Mouse (Mus musculus) adrenal gland, adult 8-10 months (tissue): ENCODE measurements around the gene Prox1. TPM values are rescaled to one million over a fixed set of nuclear protein-coding genes. Genes with fewer than 3 reads are reported as not detected.

Experiments
- DNase-seq: peaks from one replicate; pipeline ENCODE4 v3.0.0; 2022
- total RNA-seq, 4 experiments: library from RNA; stranded (reverse); gene quantifications; 2 replicates each; pipeline ENCODE4 v1.2.4; 2022

The Prox1 gene
- total RNA-seq, 4 experiments from 2014 or later, result 41.1 to 45.5 (median 44.9) TPM

DNA sequence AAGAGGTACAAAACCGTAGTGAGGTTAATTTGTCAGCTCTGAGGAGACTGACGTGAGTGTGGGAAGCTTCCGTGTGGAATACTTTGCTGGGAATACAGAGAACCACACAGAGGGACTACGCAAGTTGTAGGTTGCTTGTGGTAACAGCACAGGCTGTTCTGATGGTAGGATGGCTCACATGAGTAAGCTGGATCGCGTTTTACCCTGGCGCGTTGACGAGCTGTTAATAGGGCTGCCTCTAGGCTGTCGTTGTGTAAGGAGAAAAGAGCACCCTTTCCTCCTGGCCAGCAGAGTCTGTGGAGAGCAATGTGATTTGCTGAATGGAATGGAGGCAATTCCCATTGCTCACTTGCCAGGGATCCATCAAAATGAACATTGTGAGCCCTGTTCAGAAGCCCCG is 93.9 kb downstream of the Prox1 start:
- no peak for DNase-seq

Other genes starting within 250 kb of the Prox1 start
- gene Smyd2, start 248.4 kb downstream of the Prox1 start, total RNA-seq, result 10 to 100 TPM; 82.4 to 88.4 (median 85.1) TPM